Mouse (Mus musculus): ENCODE measurements around the gene Scfd2.

Scfd2 gene

DNA sequence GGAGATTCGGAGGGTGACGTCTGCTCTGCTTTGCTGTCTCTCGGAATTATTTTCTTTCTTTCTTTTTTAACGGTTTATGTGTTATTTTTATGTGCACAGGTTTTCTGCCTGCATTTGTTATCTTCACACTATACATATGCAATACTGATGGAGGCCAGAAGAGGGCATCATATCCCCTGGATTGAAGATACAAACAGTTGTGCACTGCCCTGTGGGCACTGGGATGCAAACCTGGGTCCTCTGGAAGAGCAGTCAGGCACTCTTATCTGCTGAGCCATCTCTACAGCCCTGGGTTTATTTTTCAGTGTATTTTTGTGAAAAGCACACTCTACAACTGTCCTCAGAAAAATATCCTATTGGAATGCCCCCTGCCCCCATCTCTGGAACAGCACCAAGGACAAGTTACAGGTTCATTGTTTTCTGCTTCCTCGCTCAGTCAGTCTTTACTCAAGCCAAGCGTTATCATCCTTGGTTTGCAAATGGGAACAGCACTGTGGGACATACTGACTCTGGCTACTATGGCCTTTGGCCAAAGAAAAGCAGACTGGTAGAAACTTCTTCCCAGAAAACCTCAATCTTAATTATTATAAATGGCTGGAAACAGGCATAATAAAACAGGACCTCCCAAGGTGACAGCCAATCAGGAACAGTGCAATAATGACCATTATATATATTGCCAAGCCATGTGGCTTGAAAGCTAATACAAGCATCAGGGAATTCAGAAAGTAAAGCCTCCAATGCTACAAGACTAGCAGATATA is 75.9 kb downstream of the Scfd2 start:
- ATAC-seq (ENCODE audit: low TSS enrichment) = no peak

DNA sequence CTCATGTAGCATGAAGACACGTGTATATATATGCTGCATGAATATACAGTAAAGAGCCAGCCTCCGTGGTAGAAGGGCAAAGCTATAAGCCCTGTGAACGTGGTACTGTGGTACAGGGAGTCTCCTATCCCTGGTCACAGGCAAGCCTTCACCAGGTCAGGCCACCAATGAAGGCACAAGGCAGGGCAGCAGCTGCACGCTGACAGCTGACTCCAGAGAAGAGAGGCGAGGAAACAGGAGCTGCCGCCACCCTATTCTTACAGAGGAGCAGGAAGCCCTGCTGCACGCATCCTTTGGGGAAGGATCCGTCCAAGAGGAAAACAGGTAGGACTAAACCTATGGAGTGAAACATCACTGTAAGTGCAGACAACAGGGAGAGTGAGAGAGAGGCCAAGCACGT is 76.5 kb downstream of the Scfd2 start:
- ATAC-seq (ENCODE audit: low TSS enrichment) = no peak

DNA sequence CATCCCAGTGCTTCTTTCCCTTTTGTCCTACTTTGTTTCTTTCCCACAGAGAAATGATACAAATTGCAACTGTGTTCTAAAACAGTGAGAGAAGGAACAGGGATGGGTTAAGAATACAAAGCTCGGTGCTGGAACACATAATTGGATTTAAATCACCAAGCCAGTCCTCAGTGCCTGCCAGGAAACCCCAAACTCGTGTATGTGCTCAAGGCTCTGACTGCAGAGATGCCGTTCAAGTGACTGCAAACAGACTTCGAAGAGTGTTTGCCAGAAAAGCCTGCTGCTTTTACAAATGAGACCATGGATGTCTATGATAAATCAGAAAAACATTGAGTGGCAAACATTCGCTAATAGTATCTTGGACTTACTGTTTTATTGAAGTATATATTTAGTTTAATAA is 80.6 kb downstream of the Scfd2 start:
- ATAC-seq (ENCODE audit: low TSS enrichment) = no peak

DNA sequence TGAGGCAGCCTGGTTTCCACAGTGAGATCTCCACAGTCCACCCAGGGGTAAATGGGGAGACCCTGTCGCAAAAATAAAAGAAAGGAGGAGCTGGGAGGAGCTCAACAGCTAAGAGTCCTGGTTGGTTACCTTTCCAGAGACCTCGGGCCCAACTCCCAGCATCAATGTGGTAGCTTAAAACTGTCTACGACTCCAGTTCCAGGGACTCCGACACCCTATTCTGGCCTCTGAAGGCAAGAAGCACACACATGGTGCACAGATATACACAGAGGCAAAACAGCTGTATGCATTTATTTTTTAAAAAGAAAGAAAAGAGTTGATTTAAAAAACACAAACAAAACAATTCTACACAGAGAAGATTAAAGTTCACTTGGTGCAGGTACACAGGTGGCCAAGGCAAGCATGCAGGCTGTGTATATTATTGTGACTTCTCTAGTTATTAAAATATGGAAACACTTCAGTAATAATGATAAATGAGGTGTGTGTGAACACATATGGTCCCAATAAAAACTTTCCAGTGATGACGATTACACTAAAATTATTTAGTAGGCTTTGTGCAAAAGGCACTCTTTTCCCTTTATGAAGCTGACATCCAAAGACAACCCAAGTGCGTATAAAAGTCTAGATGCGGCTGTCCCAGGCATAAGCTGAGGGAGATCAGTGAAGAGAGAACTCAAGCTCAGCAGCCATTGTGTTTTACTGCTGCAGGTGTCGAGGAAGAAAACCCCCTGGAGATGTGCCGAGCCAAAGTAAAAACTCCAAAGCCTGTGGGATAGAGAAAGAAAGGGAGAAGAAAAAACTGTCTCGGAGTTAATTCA is 83.8 kb downstream of the Scfd2 start:
- ATAC-seq (ENCODE audit: low TSS enrichment) = no peak

DNA sequence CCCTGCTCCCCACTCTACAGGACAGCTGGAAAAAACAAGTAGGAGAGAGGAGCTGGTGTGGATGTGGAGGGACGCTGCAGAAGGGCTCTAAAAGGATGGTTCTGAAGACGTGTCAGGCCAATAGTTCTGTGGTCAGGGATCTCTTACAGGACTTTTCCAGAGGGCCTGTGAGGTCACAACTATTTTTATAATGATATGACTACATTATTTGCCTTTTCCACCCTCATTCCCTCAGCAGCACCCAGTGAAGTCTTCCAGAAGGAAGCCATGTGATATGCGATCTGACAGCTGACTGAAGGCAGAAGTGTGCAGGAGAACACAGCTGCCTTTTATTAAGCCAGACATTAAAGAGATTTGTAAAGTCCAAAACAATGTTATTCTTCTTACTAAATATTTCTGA is 85.7 kb downstream of the Scfd2 start:
- no peak for ATAC-seq (ENCODE audit: low TSS enrichment)

DNA sequence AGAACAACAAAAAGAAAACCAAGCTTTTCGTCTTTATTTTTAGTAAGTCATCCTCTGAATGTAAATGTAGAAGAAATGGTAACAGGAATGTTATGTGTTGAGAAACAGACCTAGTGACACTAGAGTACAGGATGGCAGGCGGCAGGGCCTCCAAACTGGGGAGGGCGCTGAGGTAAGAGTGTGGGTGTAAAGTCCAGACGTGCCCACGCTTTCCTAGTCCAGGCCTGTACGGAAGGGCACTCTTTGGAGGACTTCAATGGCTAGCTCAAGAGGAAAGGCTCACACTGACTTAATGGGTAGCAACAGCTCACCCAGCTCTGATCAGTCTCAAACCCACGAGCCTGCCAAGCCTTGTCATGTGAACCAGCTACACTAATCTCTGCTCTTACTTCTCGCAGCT is 93.2 kb downstream of the Scfd2 start:
- no peak for ATAC-seq (ENCODE audit: low TSS enrichment)

DNA sequence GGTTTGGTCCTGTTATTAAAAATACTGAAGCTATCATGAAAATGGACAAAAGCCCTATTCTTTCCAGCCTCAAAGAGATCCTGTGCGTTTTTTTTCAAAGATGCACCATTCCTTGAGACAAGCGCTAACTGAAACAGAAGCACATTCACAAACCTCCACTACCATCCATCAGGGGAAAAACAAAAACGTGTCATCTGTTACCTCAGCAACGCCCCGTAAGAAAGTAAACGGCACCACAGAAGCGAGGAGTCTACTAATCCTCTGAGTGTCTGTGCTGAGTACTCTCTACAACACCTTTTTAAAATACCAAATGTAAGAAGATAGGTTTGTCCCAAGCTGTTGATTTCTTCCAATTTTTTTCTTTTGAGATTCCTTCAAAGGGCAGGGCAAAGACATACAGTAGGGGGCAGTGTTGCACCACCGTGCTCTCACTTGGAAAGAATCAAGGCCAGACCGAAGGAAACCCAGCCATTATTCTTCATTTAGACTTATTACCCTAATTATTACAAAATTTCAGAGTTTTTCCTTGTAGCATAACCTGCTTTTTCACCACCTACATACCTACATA is 97.9 kb downstream of the Scfd2 start:
- peak; percentile 79 for ATAC-seq (ENCODE audit: low TSS enrichment)

DNA sequence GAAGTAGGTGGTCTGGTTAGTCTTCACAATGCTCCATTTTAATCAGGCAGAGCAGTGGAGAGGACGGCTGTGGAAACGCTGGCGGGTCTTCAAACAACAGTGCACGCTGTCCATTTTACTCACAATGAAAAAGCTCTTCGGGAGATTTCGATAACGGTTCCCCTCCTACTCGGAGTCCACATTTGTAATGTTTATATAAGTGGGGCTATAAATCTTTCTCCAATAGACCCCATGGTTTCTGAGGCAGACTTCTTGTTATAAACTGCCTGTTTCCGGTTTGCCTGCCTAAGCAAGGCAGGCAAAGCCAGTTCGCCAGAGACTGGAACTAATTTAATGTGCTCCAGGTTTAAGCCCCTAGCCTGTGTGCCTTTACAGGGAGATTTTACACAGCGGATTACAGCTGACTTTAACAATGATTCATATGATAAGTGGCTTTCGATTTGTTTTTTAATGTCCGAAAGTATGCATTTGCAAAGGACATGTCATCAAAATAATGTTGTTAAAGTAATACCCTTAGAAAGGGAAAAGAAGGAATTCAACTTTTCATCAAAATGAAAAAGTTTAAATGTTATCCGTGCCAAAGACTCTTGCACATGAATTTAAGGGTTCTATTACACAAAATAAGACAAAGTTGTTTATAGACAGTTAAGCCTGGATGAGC is 98.5 kb downstream of the Scfd2 start:
- ATAC-seq (ENCODE audit: low TSS enrichment) = no peak

DNA sequence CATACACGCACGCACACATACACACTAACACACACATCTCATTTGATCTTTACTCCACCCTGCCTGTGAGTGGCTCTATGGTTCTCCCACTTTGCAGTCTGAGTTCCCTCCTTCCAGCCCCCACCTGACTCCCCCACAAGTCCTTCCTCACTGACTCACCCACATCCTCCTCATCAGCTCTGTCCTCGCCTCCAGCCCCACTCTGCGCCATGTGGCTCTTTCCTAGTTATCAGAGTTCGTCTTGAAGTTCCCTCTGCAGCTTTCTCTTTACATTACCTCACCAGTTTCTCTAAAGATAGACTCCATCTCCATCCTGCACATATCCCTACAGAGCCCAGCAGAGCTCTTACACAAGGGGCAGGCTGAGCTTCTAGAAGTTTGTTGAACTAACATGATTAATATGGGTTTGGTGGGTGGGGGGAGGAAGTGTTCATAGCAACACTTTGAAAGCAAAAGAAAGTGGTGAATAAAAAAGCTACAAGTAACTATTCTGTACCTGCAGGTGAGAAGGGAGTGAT is 110.9 kb downstream of the Scfd2 start:
- peak; percentile 91 for ATAC-seq (ENCODE audit: low TSS enrichment)

DNA sequence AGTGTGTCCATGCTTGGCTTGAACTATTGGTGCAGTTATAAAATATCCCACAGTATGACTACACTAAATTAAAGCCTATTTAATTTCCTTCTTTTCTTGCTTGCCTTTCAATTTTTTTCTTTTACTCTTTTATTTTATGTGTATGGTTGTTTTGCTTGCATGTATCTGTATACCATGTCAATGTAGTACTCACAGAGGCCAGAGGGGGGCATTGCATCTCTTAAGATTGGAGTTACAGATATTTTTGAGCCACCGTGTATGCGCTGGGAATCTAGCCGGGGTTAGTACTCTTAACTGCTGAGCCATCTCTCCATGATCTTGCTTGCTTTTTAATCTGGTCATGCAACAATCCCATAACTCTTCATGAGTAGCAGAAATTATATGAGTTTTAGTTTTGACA is 119.0 kb downstream of the Scfd2 start:
- ATAC-seq (ENCODE audit: low TSS enrichment) = no peak

DNA sequence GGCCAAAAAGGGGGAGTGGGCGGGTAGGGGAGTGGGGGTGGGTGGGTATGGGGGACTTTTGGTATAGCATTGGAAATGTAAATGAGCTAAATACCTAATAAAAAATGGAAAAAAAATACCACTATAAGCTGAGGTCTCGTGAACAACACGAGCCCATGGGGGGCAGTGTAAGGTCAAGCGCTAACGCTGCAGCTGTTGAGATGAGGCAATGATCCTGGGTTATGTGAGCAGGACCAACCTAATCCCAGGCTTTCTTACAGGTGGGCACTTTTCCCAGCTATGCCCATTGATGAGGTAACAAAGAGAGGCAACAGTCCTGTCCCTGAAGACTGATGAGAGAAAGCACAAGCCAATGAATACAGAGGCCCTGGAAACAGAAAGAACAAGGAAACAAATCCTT is 126.7 kb downstream of the Scfd2 start:
- no peak for ATAC-seq (ENCODE audit: low TSS enrichment)

DNA sequence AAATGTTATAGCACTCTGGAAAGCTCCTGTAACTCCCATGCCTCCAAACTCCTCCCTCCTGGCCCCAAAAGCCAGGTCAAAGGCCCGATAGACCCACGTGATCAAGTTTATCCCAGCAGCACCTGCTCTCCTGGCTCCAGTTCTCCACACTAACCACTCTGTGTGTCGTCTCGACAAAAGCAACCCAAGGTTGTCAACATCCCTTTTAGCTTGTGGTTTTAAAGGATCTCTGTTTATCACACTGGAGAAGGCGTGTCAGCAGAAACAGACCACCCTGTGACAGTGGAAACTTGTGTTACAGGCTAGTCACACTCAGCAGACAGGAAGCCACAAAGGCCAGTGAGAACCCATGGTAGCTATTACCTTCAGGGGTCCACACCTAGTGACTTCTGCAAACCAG is 127.5 kb downstream of the Scfd2 start:
- no peak for ATAC-seq (ENCODE audit: low TSS enrichment)

DNA sequence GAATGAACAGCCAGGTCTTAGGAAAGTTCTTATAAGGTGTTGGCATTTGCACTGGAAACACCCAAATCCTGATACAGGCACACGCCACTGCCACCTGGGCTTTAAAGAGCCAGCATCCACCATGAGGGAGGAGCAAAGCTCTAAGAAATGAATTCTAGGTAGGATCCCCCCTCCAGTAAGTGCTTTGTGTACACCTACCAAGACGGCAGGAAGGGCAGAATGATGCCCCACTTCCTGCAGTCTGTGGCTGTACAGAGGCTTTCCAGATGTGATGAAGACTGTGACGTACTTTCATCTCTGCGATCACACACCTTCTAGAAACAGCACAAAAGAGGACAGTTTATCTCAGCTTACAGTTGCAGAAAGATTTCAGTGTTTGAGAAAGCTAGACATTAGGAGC is 128.9 kb downstream of the Scfd2 start:
- no peak for ATAC-seq (ENCODE audit: low TSS enrichment)

DNA sequence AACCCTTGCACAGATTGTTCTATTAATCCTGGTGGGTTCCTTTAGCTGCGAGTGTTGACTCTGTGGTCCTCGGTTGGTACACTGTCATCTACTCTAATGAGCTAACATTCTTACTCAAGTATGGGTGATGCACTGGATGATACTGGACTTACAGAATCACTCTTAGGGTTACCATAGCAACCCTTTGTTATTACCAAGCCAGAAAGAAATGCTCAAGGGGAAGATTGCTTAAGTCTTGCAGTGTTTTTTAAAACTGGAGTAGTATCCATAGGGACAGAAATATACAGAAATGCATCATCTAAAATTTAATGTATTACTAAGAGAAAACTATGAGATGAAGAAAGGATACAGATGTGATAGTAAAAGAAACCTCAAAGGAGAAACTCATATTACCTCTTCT is 139.8 kb downstream of the Scfd2 start:
- ATAC-seq (ENCODE audit: low TSS enrichment) = no peak

DNA sequence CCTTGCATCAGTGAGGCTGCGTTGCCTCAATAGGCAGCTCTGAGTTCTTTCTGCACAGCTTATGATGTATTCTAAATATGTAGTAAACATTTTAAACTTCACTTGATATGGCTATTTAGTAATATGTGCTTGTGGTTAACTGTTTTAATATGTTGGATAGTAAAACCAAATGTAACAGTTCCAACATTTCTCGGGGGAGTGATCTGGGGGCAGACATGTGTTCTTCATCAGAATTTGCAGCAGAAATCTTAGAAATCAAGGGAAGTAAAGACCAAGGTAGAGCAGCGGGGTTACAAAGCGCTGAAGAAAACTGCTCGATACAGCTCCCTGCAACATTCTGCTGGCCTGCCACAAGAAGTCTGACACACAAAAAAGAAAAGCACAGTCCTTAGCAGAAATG is 140.2 kb downstream of the Scfd2 start:
- no peak for ATAC-seq (ENCODE audit: low TSS enrichment)

DNA sequence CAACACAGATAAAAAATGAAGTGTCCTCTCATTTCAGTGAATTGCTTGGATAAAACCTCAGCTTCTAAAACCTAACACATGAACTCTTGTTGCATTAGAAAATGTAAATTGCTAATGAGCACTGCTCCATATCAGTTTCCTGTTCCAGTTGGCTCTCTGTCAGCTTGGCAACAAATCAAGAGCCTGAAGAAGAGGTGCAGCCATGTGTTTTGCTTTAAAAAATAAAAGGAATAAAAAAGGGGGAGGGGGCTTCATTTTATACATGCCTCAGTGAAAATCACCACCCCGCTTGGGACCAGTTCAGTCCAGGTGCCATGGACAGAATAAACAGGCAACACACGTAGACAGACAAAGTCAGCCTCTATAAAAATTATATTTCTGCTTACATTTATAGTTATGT is 142.7 kb downstream of the Scfd2 start:
- ATAC-seq (ENCODE audit: low TSS enrichment) = no peak

DNA sequence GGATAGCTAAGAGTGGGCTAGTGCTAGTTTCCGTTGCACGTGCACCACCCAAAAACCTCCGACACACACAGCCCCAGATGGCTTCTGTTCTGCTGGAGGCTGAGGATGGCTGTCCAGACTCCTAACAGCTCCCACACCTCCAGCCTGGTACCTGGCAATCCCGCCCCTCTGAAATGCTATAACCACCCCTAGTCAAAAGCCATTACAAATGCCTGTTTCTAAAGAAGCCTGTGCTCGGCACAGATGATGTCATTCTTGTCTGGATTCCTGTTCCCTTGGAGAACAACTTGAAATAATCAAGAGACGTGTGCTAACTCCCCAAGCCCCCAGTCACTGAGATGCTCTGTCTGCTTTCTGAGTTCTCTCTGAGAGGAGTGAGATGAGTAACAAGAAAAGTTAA is 143.5 kb downstream of the Scfd2 start:
- ATAC-seq (ENCODE audit: low TSS enrichment) = peak; percentile 41; the same call in 1 of the 2 replicates

DNA sequence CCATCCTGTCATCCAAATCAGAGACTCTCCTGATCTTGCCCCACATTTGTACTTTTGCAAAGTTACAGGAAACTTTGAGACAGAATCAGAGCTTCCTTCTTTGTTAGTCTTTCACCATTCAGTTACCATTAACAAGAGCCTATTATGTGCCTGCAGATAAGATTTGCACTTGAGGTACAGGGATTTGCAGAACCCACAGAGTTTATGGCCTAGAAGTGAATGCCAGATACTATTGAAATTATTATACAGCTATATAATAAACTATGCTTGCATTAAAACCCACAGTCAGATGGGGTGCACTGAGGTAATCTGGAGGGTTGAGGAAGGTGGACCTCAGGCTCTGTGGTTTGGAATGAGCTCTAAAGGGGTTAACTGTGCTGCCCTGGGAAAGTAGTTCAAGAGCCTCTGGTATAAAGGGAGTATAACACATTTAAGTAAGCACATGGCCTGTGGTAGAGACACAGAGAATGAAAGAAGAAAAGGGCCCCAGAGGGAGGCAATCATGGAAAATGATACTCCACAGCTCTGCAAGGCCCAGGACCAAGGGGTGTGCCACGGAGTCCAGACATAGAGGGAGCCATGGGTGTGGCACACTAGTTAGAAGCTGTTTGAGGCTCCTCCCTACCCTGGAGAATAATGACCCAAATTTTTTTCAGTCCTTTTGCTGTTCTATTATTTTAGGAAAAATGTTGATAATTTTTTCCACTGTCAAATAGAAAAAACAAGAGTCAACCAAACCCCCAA is 144.2 kb downstream of the Scfd2 start:
- ATAC-seq (ENCODE audit: low TSS enrichment) = no peak

DNA sequence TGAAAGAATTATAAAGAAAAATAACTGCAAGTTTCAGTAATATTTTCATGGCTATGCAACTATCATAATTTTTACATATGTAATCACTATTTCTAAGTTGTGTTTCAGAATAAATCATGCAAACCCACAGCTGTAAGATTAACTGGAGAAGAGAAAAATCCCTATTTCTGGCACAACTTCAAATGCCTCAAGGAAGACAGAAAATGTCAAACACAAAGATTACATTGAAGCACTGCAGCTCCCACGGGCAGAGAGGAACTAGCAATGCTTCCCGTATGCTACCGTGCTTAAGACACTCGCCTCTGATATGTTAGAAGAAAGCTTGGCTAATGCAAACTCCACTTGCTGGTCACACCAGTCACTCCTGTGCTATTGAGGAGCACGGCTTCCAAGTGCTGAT is 151.5 kb downstream of the Scfd2 start:
- no peak for ATAC-seq (ENCODE audit: low TSS enrichment)

DNA sequence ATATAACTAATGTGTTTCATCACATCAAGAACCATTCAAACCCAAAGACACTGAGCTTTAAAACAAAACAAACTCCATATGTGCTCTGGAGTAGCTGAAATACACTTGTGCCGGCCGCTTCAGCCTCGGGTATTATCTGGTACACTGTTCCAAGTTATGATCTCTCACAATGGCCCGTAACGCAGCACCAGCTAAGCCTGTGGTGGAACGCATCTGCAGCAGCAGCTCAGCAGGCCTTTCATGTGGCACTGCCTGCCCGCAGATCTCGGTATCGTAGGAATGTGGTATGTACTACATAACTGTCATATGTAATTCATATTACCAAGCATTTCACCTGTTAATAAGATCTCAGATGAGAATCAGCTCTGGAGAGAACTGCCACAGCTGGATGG is 164.9 kb downstream of the Scfd2 start:
- ATAC-seq (ENCODE audit: low TSS enrichment) = no peak

DNA sequence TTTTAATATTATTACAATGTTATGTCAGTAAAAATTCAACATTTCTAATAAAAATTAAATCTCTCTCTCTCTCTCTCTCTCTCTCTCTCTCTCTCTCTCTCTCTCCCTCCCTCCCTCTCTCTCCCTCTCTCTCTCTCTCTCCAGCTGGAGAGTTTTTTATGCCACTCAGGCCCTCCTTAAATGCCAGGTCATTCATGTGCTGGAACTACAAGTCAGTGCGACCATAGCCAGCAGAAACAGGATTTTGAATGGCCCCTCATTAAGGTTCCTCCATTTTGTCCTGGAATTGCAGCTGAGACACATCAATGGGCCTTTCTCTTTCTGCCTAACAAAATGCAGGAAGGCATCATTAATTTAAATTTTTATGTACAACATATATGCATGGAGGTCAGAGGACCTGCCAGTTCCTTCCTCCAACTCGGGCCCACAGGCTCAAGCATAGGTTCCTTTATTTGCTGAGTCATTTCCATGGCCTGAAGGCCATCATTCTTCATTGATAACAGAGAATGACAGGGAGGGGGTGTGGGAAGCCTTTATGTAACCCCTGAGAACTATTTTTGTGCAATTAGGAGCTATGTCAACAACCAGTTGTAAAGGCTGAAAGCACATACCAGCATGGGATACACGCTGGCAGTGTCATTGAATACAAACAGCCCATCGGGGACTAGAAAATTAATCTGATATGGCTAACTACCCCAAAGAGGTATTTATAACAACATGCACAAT is 165.4 kb downstream of the Scfd2 start:
- ATAC-seq (ENCODE audit: low TSS enrichment) = no peak
